Mouse (Mus musculus) hindbrain, postnatal 0 days (tissue): ENCODE data around the gene Igfbp7. TPM values are rescaled to one million over a fixed set of nuclear protein-coding genes. Genes with fewer than 3 reads are reported as not detected.

Experiments
- ATAC-seq: fragments of 200-750 bp; cut with Nextera tagmentation; 2 replicates; pipeline ENCODE4 v1.8.0; 2017; ENCODE audit warnings: mild to moderate bottlenecking, moderate TSS enrichment, moderate library complexity
- DNase-seq: peaks from one replicate; pipeline ENCODE4 v3.0.0-alpha.2; 2015; ENCODE audit warnings: low spot score
- H3K27ac ChIP-seq: fragments of 300-500 bp; sonication (generic); 2 replicates; pipeline ENCODE4 v1.5.1; 2014; ENCODE audit warnings: mild to moderate bottlenecking
- H3K27me3 ChIP-seq: fragments of 300-500 bp; sonication (generic); 2 replicates; pipeline ENCODE4 v1.6.1; 2014; ENCODE audit warnings: low read length, mixed read lengths; ENCODE audit not compliant: insufficient read depth
- H3K36me3 ChIP-seq: fragments of 300-500 bp; sonication (generic); 2 replicates; pipeline ENCODE4 v1.6.1; 2014; ENCODE audit warnings: low read length, mixed read lengths; ENCODE audit not compliant: insufficient read depth
- H3K4me1 ChIP-seq: fragments of 300-500 bp; sonication (generic); 2 replicates; pipeline ENCODE4 v1.6.1; 2014; ENCODE audit warnings: antibody characterized with exemption, low read length, mixed read lengths; ENCODE audit not compliant: insufficient read depth
- H3K4me2 ChIP-seq: fragments of 300-500 bp; sonication (generic); 2 replicates; pipeline ENCODE4 v1.6.1; 2014; ENCODE audit warnings: low read depth, mild to moderate bottlenecking, low read length, moderate library complexity, mixed read lengths
- H3K4me3 ChIP-seq: fragments of 300-500 bp; sonication (generic); 2 replicates; pipeline ENCODE4 v1.5.1; 2014; ENCODE audit warnings: low read length
- H3K9ac ChIP-seq: fragments of 300-500 bp; sonication (generic); replicated peaks from 2 replicates; pipeline ENCODE4 v1.6.1; 2014; ENCODE audit warnings: mild to moderate bottlenecking, low read length, moderate library complexity, mixed read lengths
- H3K9me3 ChIP-seq: fragments of 300-500 bp; sonication (generic); 2 replicates; pipeline ENCODE4 v1.6.1; 2016; ENCODE audit warnings: low read length, mixed read lengths
- CTCF ChIP-seq: IDR thresholded peaks from 2 replicates; pipeline ENCODE4 v1.5.1; 2016; ENCODE audit warnings: antibody characterized with exemption, control low read depth, low read depth
- whole genome bisulfite sequencing: fragments of 180-500 bp; shearing (Covaris S2); extraction: QIAGEN DNeasy Blood & Tissue Kit; methylation state at CpG from one replicate; pipeline ENCODE4 v1.1.7; 2014; 5-methylcytosine and 5-hydroxymethylcytosine counted together
- polyA plus RNA-seq: library from polyadenylated mRNA; unstranded; fragments of >200 nt; fragmentation: Nextera tagmentation; extraction: Ambion mirVana; gene quantifications from 2 replicates; pipeline ENCODE4 v1.2.1, GENCODE M21; 2015
- total RNA-seq: library from RNA; depleted of rRNA; stranded (reverse); fragments of >200 nt; gene quantifications from 2 replicates; pipeline ENCODE4 v1.2.3, GENCODE M21; 2014

Gene Igfbp7
- total and polyA plus RNA-seq, 2 experiments from 2014 or later, result 45.7 to 99.3 TPM

DNA sequence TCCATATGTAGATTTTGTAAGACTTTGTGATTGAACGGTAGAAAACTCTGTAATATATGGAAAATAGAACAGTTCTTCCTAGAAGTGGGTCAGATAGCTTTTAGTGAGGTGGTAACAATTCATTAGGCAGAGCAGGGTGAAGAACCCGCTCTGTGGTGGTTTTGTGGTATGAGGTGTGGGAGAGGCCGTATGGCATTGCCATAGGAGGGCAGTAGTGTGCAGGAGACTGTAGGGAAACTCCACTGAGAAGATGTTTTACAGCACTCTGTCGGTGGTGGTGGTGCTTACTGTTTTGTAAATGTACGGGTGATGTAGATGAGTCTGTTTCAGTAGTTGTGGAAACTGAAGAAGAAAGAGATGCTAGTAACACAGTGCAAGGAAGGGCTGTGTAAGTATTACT, 77.7 kb downstream of the Igfbp7 start:
- no peak for DNase-seq
- no peaks in the 10 kb centered on the region for H3K27me3 ChIP-seq
- no peaks in the 10 kb centered on the region for H3K4me1 ChIP-seq
- H3K36me3 ChIP-seq, result peaks cover 66% of the 10 kb centered on the region
- no peak overlapping the region for H3K9ac ChIP-seq
- H3K4me2 ChIP-seq, result no peak overlapping the region
- ATAC-seq, result no peak
- WGBS, result 76% methylated on average over 5 of the region's 5 CpGs
- H3K9me3 ChIP-seq, result no peaks in the 10 kb centered on the region
- H3K27ac ChIP-seq, result no peak overlapping the region
- TF ChIP-seq CTCF, result 0 out of 2 replicates have a peak, but pooled peaks have one; percentile 22
- no peak overlapping the region for H3K4me3 ChIP-seq

DNA sequence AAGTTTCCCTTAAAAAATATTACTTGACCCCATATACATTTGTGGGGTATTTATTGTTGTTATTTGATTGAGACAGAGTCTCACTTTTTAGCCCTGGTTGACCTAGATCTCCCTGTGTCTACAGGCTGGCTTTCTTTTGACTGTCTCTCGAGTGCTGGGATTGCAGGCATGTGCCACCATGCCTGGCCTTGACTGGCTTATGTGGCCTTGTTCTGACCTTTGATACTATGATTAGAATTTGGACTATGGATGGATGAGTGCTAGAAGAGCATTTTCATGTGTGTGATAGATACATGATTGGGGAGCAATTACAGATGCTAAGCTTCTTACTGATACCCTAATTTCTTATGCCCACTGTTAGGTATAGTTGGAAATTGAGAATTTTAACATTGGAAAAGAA, 82.9 kb downstream of the Igfbp7 start:
- Histone ChIP-seq H3K9me3 (no peaks in the 10 kb centered on the region), H3K4me3 (no peak overlapping the region), H3K4me2 (no peak overlapping the region), H3K27me3 (no peaks in the 10 kb centered on the region), H3K9ac (no peak overlapping the region), H3K4me1 (no peaks in the 10 kb centered on the region), H3K27ac (no peak overlapping the region), H3K36me3 (peaks cover 68% of the 10 kb centered on the region)
- WGBS, result 80% methylated on average over 1 of the region's 1 CpGs
- DNase-seq (no peak), ATAC-seq (no peak)
- TF ChIP-seq CTCF, result no peak

- Histone ChIP-seq H3K4me2 (no peak overlapping the region), H3K4me3 (no peak overlapping the region), H3K4me1 (peaks cover 6% of the 10 kb centered on the region; the same call in 1 of the 2 replicates), H3K36me3 (peaks cover 21% of the 10 kb centered on the region), H3K9me3 (no peaks in the 10 kb centered on the region), H3K9ac (no peak overlapping the region), H3K27ac (no peak overlapping the region), H3K27me3 (no peaks in the 10 kb centered on the region)
- 90% methylated on average over 6 of the region's 6 CpGs for whole genome bisulfite sequencing
- no peak for TF ChIP-seq CTCF
- no peak for ATAC-seq
- no peak for DNase-seq
Observed at GRCm38 (mm10) chr5:77314986-77315385, 92.9 kb downstream of the Igfbp7 start.

DNA sequence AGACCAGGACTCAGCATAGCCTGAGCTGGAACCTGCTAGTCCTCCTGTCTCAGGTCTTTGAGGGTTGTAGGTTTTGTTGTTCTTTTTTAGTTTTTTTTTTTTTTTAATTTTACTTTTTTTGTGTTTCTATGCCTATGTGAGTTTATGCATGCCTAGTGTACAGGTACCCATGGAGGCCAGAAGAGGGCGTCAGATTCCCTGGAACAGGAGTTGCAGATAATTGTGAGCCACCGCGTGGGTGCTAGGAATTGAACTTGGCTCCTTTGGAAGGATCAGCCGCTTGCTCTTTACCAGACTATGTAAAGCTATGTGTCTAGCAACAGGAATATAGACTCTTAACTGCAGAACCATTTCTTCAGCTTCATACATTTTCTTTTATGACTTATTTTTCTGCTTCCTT, 93.6 kb downstream of the Igfbp7 start:
- no peak overlapping the region for H3K27ac ChIP-seq
- no peak overlapping the region for H3K4me2 ChIP-seq
- ATAC-seq (no peak), DNase-seq (no peak)
- H3K27me3 ChIP-seq, result no peaks in the 10 kb centered on the region
- TF ChIP-seq CTCF, result no peak
- H3K4me3 ChIP-seq, result no peak overlapping the region
- peaks cover 17% of the 10 kb centered on the region for H3K36me3 ChIP-seq
- no peak overlapping the region for H3K9ac ChIP-seq
- WGBS, result over 99% methylated on average over 4 of the region's 4 CpGs
- peaks cover 6% of the 10 kb centered on the region; the same call in 1 of the 2 replicates for H3K4me1 ChIP-seq
- no peaks in the 10 kb centered on the region for H3K9me3 ChIP-seq

- peak within 1 kb of the TSS; percentile 99 for H3K4me2 ChIP-seq
- H3K36me3 ChIP-seq, result peaks cover 13% of the 10 kb centered on the region
- TF ChIP-seq CTCF, result peak; percentile 19; the same call in 1 of the 2 replicates
- DNase-seq, result peak; percentile 99
- H3K27me3 ChIP-seq, result no peaks in the 10 kb centered on the region
- peak within 1 kb of the TSS; percentile 91 for H3K4me3 ChIP-seq
- WGBS, result under 1% methylated on average over 85 of the region's 85 CpGs
- ATAC-seq, result peak; percentile 98
- peak within 1 kb of the TSS; percentile 94 for H3K27ac ChIP-seq
- no peaks in the 10 kb centered on the region for H3K9me3 ChIP-seq
- peak within 1 kb of the TSS; percentile 94 for H3K9ac ChIP-seq
- peaks cover 19% of the 10 kb centered on the region for H3K4me1 ChIP-seq
Observed at GRCm38 (mm10) chr5:77309924-77310772, 97.7 kb downstream of the Igfbp7 start, which contains the start of the genes Noa1 and Polr2b. Noa1 (minus strand) TSS chr5:77310084. Polr2b (plus strand) TSS chr5:77310147.

DNA sequence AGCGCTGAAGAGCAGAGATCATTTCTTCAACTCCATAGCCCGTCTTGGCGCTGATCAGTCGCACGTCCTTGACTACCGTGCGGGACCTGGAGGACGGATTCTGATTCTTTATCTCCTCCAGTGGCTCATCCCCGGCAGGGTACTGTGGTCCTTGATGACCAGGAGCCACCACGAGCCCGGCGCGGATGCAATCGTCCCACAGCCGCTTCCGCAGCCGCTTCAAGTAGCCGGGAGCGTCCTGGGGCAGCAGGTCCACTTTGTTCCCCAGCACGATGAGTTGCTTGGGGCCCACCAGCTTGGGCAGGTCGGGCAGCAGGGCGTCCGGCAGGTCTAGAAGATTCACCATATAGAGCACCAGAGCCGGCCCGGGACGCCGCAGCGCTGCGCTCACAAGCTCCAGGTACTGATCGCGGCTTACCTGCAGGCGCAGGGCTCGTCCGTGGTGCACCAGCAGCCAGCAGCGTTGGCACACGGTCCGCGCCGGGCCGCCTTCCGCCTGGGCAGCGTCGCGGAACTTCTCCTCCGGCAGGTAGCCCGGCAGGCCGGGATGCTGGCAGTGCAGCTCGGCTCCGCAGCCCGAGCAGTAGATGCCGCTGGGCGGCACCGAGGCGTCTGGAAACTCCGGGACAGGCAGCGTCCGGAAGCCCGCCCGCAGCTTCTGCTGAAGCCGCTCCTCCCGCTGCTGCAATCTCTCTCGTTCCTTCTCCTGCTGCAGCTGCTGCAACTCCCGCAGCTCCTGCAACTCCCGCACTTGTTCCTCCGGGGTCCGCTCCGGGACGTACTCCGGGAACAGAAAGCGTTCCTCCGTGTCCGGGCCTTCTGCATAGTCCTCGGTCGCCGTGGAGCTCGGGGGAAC, 98.6 kb downstream of the Igfbp7 start:
- DNase-seq (peak; percentile 48), ATAC-seq (no peak; the same call in 1 of the 2 replicates)
- Histone ChIP-seq H3K36me3 (peaks cover 14% of the 10 kb centered on the region), H3K27ac (peak overlapping the region; percentile 94), H3K4me2 (peak overlapping the region; percentile 99), H3K27me3 (no peaks in the 10 kb centered on the region), H3K9me3 (no peaks in the 10 kb centered on the region), H3K4me3 (peak overlapping the region; percentile 91), H3K9ac (peak overlapping the region; percentile 94), H3K4me1 (peaks cover 19% of the 10 kb centered on the region)
- WGBS, result under 1% methylated on average over 75 of the region's 76 CpGs
- no peak for TF ChIP-seq CTCF
